Mouse (Mus musculus) hindbrain, embryonic 11.5 days (tissue): Measurements from ENCODE around the gene Nbea. TPM values are rescaled to one million over a fixed set of nuclear protein-coding genes. Genes with fewer than 3 reads are reported as not detected.
A peak's percentile ranks its signal among the peaks of the same experiment; 100 is the strongest.

Experiments
- ATAC-seq: fragments of 200-750 bp; cut with Nextera tagmentation; 2 replicates; pipeline ENCODE4 v1.8.0; 2017; ENCODE audit warnings: mild to moderate bottlenecking, moderate TSS enrichment, moderate library complexity; ENCODE audit not compliant: low FRiP score
- DNase-seq: peaks from one replicate; pipeline ENCODE4 v3.0.0-alpha.2; 2015; ENCODE audit warnings: low spot score
- H3K27ac ChIP-seq: fragments of 300-500 bp; sonication (generic); 2 replicates; pipeline ENCODE4 v1.5.1; 2014; ENCODE audit warnings: mild to moderate bottlenecking, low read depth, low read length
- H3K27me3 ChIP-seq: fragments of 300-500 bp; sonication (generic); 2 replicates; pipeline ENCODE4 v1.6.1; 2014; ENCODE audit warnings: mild to moderate bottlenecking, low read length, moderate library complexity, mixed read lengths; ENCODE audit not compliant: control insufficient read depth, insufficient read depth
- H3K36me3 ChIP-seq: fragments of 300-500 bp; sonication (generic); 2 replicates; pipeline ENCODE4 v1.6.1; 2014; ENCODE audit warnings: mild to moderate bottlenecking, low read length, moderate library complexity, mixed read lengths; ENCODE audit not compliant: control insufficient read depth, insufficient read depth
- H3K4me1 ChIP-seq: fragments of 300-500 bp; sonication (generic); replicated peaks from 2 replicates; pipeline ENCODE4 v1.6.1; 2014; ENCODE audit warnings: low read length, mixed read lengths; ENCODE audit not compliant: control insufficient read depth, insufficient read depth
- H3K4me2 ChIP-seq: fragments of 300-500 bp; sonication (generic); replicated peaks from 2 replicates; pipeline ENCODE4 v1.6.1; 2014; ENCODE audit warnings: mild to moderate bottlenecking, low read depth, low read length
- H3K4me3 ChIP-seq: fragments of 300-500 bp; sonication (generic); 2 replicates; pipeline ENCODE4 v1.5.1; 2014; ENCODE audit warnings: low read depth, low read length
- H3K9ac ChIP-seq: fragments of 300-500 bp; sonication (generic); 2 replicates; pipeline ENCODE4 v1.6.1; 2014; ENCODE audit warnings: low read depth, low read length
- H3K9me3 ChIP-seq: fragments of 300-500 bp; sonication (generic); 2 replicates; pipeline ENCODE4 v1.6.1; 2016; ENCODE audit warnings: low read length; ENCODE audit not compliant: control insufficient read depth
- WGBS: fragments of 180-500 bp; shearing (Covaris S2); extraction: QIAGEN DNeasy Blood & Tissue Kit; methylation state at CpG from one replicate; pipeline ENCODE4 v1.1.7; 2014; 5-methylcytosine and 5-hydroxymethylcytosine counted together
- polyA plus RNA-seq: library from polyadenylated mRNA; unstranded; fragments of >200 nt; fragmentation: Nextera tagmentation; extraction: Ambion mirVana; gene quantifications from 2 replicates; pipeline ENCODE4 v1.2.1, GENCODE M21; 2014

The Nbea gene
- polyA plus RNA-seq, 1 experiment from 2014 or later, result 34.1 TPM

- Histone ChIP-seq H3K36me3 (no peaks in the 10 kb centered on the region), H3K27me3 (peaks cover 14% of the 10 kb centered on the region), H3K9me3 (no peaks in the 10 kb centered on the region), H3K9ac (no peak overlapping the region; the same call in 1 of the 2 replicates), H3K4me3 (peak overlapping the region; percentile 39), H3K27ac (peak overlapping the region; percentile 95), H3K4me1 (0 out of 2 replicates have a peak, but pooled peaks cover 3% of the 10 kb centered on the region), H3K4me2 (peak overlapping the region; percentile 69)
- 9% methylated on average over 3 of the region's 3 CpGs for WGBS
- DNase-seq (peak; percentile 38), ATAC-seq (no peak)
These were observed 397.3 kb downstream of the Nbea start for GRCm38 (mm10) chr3:55785981-55786725.

- WGBS, result 38% methylated on average over 4 of the region's 4 CpGs
- no peak for ATAC-seq
- DNase-seq, result peak; percentile 29
- peak overlapping the region; percentile 39 for H3K4me3 ChIP-seq
- peak overlapping the region; percentile 25 for H3K4me2 ChIP-seq
- H3K9me3 ChIP-seq, result no peaks in the 10 kb centered on the region
- no peak overlapping the region for H3K27ac ChIP-seq
- 0 out of 2 replicates have a peak, but pooled peaks cover 5% of the 10 kb centered on the region for H3K4me1 ChIP-seq
- peaks cover 17% of the 10 kb centered on the region for H3K27me3 ChIP-seq
- no peaks in the 10 kb centered on the region for H3K36me3 ChIP-seq
- H3K9ac ChIP-seq, result no peak overlapping the region
These were observed 398.1 kb downstream of the Nbea start for GRCm38 (mm10) chr3:55785266-55785980.

DNA sequence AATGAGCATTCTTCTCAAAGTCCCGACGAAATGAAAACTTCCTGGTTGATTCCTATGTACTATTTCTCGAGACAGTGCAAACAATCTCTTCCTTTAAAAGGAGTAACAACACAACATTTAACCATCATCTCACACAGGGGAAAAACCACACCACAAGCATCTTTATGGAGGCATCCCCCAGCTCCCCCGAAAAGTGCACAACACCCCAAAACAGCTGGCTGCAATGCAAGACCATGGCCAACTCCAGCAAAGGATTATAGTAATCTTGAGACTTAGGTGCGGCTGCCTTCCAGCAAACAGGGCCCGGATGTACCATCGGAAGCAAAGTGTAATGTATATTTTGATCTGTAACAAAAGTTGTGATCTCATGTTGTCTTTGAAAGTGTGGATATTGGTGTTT is 399.4 kb downstream of the Nbea start:
- Histone ChIP-seq H3K36me3 (no peaks in the 10 kb centered on the region), H3K27me3 (peaks cover 19% of the 10 kb centered on the region), H3K27ac (peak overlapping the region; percentile 84), H3K9ac (peak overlapping the region; percentile 71; the same call in 1 of the 2 replicates), H3K4me1 (0 out of 2 replicates have a peak, but pooled peaks cover 5% of the 10 kb centered on the region), H3K4me3 (peak overlapping the region; percentile 48), H3K4me2 (peak overlapping the region; percentile 54), H3K9me3 (no peaks in the 10 kb centered on the region)
- ATAC-seq (no peak), DNase-seq (peak; percentile 48)
- 5% methylated on average over 7 of the region's 7 CpGs for WGBS

DNA sequence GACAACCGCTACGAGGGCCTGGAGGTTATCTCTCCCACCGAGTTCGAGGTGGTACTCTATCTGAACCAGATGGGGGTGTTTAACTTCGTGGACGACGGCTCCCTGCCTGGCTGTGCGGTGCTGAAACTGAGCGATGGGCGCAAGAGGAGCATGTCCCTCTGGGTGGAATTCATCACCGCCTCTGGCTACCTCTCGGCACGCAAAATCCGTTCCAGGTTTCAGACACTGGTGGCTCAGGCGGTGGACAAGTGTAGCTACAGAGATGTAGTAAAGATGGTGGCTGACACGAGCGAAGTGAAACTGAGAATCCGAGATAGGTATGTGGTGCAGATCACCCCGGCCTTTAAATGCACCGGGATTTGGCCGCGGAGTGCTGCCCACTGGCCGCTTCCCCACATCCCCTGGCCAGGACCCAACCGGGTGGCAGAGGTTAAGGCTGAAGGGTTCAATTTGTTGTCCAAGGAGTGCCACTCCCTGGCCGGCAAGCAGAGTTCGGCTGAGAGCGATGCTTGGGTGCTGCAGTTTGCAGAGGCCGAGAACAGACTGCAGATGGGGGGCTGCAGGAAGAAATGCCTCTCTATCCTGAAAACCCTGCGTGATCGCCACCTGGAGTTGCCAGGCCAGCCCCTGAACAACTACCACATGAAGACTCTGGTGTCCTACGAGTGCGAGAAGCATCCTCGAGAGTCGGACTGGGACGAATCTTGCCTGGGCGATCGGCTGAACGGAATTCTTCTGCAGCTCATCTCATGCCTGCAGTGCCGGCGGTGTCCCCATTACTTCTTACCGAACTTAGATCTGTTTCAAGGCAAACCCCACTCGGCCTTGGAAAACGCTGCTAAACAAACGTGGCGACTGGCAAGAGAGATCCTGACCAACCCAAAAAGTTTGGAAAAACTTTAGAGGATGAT is 400.1 kb downstream of the Nbea start:
- Histone ChIP-seq H3K27me3 (peaks cover 20% of the 10 kb centered on the region), H3K27ac (peak overlapping the region; percentile 84), H3K4me2 (peak overlapping the region; percentile 54), H3K9me3 (no peaks in the 10 kb centered on the region), H3K4me1 (0 out of 2 replicates have a peak, but pooled peaks cover 5% of the 10 kb centered on the region), H3K36me3 (no peaks in the 10 kb centered on the region), H3K4me3 (peak overlapping the region; percentile 48), H3K9ac (peak overlapping the region; percentile 71)
- DNase-seq (peak; percentile 64), ATAC-seq (no peak)
- under 1% methylated on average over 45 of the region's 45 CpGs for WGBS

DNA sequence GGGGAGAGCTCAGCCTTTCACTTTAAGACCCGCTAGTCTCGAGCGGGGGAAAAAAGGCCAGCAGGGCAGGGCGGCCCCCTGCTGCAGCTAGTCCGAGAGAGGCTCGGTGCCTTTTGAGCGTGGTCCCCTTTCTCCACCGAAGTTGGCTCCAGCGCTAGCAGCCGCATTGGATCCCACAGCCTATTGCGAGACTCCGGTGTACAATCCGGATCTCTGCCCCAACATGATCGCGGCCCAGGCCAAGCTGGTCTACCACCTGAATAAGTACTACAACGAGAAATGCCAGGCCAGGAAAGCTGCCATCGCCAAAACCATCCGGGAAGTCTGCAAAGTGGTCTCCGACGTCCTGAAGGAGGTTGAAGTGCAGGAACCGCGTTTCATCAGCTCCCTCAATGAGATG is 400.7 kb downstream of the Nbea start:
- WGBS, result under 1% methylated on average over 22 of the region's 22 CpGs
- H3K4me3 ChIP-seq, result peak overlapping the region; percentile 48
- peaks cover 20% of the 10 kb centered on the region for H3K27me3 ChIP-seq
- DNase-seq (no peak), ATAC-seq (0 out of 2 replicates have a peak, but pooled peaks have one; percentile 12)
- peak overlapping the region; percentile 71 for H3K9ac ChIP-seq
- peak overlapping the region; percentile 84 for H3K27ac ChIP-seq
- H3K4me2 ChIP-seq, result peak overlapping the region; percentile 54
- H3K9me3 ChIP-seq, result no peaks in the 10 kb centered on the region
- 0 out of 2 replicates have a peak, but pooled peaks cover 5% of the 10 kb centered on the region for H3K4me1 ChIP-seq
- no peaks in the 10 kb centered on the region for H3K36me3 ChIP-seq

- 0 out of 2 replicates have a peak, but pooled peaks cover 5% of the 10 kb centered on the region for H3K4me1 ChIP-seq
These were observed 401.3 kb downstream of the Nbea start, which contains the start of gene Mab21l1 for GRCm38 (mm10) chr3:55782056-55782687. Gene Mab21l1 (plus strand): TSS chr3:55782510.

DNA sequence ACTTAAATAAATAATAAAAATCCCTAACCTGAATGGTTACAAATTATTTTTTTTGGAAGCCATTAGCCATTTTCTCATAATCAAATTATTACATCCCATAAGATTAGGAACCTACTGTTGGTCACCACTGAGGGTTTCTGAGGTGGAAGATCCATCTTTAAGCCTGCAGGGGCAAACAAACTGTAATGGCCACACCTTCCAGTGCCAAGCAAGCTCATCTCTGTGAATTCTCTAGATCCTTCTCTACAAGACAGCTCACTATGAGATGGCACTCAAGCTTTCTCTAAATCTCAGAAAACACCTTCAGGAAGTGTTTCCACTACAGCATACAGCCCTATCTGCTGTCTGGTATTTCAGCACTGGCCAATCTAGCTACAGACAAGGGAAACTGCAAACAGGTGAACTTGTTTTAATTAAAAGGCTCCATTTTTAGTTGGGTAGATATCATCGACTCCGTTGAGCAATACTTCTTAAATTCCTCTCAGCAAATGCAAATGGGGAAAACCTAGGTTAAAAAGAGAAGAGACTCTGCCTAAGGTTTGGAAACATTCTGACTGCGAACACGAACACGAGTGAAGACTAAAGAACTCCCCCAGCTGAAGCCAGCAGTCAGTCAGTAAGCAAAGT is 402.0 kb downstream of the Nbea start:
- H3K9ac ChIP-seq, result no peak overlapping the region
- no peak overlapping the region for H3K27ac ChIP-seq
- peak; percentile 39 for DNase-seq
- no peaks in the 10 kb centered on the region for H3K9me3 ChIP-seq
- H3K4me2 ChIP-seq, result no peak overlapping the region
- ATAC-seq, result no peak
- H3K4me3 ChIP-seq, result no peak overlapping the region
- WGBS, result 5% methylated on average over 5 of the region's 5 CpGs
- 0 out of 2 replicates have a peak, but pooled peaks cover 5% of the 10 kb centered on the region for H3K4me1 ChIP-seq
- H3K36me3 ChIP-seq, result no peaks in the 10 kb centered on the region
- peaks cover 20% of the 10 kb centered on the region for H3K27me3 ChIP-seq

More at GRCm38 (mm10) chr3:55782056-55782687, 401.3 kb downstream of the Nbea start, which contains the start of gene Mab21l1:
- under 1% methylated on average over 16 of the region's 16 CpGs for WGBS
- Histone ChIP-seq H3K36me3 (no peaks in the 10 kb centered on the region), H3K9ac (peak within 1 kb of the TSS; percentile 71), H3K4me2 (peak within 1 kb of the TSS; percentile 54), H3K27me3 (peaks cover 20% of the 10 kb centered on the region), H3K9me3 (no peaks in the 10 kb centered on the region), H3K27ac (peak within 1 kb of the TSS; percentile 84), H3K4me3 (peak within 1 kb of the TSS; percentile 48)
- peak; percentile 61 for ATAC-seq
- peak; percentile 74 for DNase-seq
